Mouse (Mus musculus) thymus, adult 18-20 months (tissue): ENCODE results near the gene Iqgap2.

ENCODE experiments used
- DNase-seq, 2 experiments: peaks; one replicate each; pipeline ENCODE4 v3.0.0; 2022; ENCODE audit warnings: mixed read lengths in 2 of 2

The Iqgap2 gene

DNA sequence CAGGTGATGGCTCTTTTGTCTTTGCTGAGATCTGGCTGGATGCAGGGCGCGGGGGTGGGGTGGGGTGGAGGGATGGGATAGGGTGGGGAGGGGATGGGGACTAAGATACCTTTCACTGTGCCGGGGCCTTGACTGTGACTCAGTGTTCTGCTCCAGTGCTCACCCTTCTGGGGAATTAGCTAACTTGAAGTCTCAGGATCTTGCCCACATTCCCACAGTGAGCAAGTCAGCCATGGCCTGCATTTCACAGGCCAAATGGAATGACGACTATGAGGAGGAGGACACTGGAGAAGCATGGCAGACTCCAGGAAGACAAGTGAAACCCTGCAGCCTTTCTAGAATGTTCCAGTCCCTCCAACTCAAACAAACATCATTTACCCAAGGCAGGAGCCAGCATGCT lies 280.0 kb downstream of the Iqgap2 start:
- DNase-seq = no peak

DNA sequence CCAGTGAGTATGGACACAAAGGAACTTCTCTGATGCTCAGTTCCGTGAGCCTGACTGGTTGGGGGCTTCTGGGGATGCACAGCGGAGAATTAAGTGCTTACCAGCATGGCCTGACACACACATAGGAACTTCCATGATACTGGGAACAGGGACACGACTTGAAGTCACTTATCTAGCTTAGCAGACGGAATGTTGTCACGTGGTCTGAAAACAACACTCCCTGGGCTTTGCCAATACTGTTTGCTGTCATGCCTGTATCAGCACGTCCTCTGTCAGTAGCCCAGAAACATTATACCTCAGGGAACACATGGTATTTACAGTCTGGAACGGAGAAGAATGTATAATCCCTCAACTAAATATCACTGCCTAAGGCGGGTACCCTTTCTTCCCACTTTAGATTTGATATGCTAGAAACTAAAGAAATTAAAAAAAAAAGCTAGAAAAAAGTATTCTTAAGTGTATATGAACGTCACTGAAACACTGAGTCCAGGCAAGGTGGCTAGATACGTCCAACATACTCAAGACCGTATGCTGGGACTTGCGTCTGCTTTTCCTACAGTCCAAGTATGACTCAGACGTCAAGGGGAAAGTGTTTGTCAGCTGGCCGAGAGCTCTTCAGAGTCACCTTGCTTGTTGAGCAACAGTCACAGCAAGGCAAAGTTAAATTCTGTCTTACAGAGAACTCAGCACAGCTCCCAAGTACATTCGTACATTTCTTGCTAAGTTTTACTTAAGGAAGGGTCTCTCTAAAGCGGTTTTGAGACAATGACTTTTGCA lies 280.7 kb downstream of the Iqgap2 start:
- no peak for DNase-seq

DNA sequence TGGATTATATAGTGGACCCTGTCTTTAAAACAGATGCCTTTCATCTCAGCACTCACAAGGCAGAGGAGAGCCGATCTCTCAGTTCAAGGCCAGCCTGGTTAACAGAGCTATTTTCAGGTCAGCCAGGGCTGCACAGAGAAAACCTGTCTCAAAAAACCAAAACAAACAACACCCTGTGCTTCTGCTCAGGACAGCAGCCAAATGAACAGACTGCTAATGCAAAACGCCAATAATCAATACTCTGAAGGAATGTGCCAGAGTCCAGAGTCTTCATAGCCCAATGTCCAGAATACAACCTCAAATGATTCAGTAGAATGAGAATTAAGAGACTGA lies 282.7 kb downstream of the Iqgap2 start:
- no peak for DNase-seq

DNA sequence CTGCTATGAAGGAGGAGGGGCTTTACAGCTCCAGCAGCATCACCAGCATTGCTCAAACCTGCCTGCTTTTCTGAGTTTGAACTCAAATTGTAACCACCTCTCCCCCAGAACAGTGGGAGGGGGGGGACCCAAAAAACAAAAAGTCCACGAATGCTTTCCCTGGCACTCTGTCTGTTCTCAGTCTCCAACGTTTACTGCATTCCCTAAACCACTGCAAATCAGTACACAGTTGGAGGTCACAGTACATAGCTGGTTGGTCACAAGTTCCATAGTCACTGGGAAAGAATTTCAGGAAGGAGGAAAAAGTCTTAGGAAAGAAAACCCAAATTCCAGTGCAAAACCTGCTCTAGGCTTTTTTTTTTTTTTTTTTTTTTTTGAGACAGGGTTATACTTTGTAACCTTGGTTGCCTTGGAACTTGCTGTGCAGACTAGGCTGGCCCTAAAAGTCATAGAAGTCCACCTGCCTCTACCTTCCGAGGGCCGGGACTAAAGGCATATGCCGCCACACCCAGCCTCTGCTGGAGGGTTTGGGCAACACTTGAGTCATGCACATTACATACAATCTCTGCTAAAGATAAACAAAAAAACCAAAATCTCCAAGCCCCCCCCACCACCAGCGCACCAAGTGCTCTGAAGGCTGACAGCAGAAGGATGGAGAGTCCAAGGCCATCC lies 283.2 kb downstream of the Iqgap2 start:
- no peak for DNase-seq

DNA sequence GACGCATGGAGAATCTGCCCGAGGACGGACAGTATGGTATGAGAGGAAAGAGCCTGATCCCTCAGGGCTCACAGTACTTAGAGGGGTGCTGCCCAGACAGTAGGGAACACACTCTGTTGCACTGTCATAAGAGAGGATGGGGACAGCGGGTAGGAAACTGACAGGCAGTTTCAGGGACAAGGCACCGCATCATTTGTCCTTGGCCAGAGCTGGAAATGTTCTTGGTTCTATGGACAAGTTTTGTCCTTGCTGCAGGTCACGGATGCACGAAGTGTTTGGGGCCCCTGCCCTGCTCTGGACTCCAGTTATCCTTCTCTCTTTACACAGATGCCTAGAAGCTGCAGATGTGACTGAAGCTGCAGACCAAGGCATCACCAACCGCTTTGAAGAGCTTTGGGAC lies 284.7 kb downstream of the Iqgap2 start:
- DNase-seq = no peak

DNA sequence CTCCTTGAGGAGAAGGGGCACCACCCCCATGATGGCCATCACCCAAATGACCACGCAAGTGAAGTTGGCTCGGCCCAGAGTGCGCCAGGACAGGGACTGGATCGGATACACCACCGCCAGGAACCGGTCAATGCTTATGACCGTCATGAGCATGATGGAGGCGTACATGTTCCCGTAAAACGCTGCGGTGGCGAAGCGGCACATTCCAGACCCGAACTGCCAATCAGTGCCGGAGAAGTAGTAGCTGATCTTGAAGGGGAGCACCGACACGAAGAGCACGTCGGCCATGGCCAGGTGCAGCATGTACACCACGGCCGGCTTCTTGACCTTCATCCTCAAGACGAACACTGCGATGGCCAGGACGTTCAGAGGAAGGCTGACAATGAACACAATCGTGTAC lies 287.4 kb downstream of the Iqgap2 start:
- no peak for DNase-seq

DNA sequence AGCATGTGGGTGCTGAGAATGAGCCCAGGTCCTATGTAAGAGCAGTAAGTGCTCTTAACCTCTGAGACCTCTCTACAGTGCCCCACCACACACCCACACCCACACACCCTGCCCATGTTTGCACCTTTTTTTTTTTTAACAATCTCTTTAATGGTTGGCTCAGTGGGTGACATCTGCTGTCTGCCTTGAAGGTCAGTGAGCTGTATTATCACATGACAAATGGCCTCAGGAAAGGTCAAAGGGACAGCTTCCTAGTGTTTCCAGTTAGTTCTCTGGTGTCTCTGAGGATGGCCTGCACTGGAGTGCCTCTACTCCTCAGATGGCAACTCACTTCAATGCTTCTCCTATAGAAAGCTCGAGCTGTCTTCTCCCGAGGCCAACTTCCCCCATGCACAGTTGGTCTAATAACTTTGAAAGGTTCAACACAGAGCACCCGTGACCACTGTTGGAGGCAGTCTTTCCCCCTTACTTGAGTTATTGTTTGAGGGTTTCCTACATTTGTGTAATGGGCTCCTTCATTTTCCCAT lies 291.8 kb downstream of the Iqgap2 start:
- no peak for DNase-seq

DNA sequence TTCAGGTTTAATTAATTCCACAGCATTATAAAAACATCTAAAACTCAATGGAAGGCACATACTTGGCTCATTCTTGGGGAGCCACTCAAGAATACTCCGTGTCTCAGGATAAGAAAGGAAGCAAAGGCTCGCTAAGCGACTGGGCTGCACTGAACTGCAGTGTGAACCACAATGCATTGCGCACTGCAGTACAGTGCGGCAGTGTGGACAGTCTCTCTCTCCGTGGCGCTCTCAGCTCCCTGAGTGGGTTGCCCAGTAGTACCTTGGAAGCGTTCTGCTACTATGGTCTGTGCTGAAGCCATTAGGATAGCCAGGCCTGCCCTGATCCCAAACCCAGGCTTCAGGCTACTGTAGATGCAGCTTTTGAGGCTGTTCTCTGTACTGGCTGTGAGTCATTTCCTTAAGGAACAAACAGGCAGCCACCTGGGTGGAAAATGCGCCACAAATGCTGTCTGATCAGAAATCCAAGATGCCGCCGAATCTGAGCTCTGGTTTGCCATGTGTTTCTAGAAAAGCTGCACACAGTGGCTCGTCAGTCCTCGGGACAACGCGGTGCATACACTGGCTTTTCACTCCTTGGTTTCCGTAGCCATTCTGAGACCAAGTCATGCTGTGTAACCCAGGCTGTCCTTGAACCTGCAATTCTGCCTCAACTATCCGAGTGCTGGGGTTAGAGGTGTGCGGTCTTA lies 293.3 kb downstream of the Iqgap2 start:
- DNase-seq = no peak

DNA sequence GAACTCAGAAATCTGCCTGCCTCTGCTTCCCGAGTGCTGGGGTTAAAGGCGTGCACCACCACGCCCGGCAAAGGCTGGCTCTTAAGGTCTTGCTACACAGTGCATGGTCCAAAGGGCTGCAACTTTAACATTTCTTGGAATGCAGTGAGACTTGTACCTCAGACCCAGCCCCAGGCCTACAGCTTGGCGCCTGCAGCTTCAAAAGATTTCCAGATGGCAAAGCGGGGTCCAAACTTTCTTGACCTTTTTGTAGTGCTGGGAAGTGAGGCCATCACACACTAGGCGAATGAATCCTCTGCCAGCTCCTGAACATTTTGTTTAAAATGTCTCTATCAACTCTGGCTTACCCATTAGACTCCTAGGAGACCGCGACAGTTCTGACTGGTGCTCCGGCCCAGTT lies 294.1 kb downstream of the Iqgap2 start:
- DNase-seq = no peak

DNA sequence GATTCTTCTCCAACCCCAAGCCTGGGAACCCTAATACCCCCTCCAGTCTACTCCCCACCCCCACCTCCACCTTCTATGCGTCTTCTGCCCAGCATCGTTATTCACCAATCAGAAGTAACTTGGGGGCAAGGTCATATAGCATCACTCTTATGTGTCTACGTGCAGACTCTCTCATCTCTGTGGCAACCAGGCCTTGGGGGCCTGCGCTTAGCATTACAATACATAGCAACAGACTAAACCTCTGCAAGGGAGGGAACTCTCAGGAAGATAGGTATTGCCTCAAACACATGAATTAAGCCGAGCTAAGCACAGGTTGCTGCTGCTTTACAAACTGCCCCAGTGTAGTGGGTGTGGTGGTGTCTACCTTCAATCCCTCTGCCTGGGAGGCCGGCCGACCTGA lies 295.0 kb downstream of the Iqgap2 start:
- DNase-seq = no peak

DNA sequence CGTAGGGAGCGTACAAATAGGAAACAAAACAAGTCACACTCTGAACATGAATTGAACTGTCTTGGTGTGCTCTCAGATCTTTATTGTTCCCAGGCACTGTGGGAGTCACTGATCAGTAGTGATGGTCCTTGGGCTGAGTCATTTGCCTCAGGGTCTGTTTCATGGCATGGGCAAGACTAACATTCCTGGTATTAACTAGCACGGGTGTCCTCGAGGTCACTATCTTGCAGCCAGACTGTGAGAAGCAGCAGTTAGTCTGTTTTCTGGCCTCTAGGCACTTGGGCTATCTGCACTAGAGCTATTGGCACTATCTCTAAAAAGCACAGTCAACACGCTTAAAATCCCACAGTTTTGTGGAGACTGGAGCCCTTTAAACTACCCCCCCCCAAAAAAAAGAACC lies 295.8 kb downstream of the Iqgap2 start:
- no peak for DNase-seq

DNA sequence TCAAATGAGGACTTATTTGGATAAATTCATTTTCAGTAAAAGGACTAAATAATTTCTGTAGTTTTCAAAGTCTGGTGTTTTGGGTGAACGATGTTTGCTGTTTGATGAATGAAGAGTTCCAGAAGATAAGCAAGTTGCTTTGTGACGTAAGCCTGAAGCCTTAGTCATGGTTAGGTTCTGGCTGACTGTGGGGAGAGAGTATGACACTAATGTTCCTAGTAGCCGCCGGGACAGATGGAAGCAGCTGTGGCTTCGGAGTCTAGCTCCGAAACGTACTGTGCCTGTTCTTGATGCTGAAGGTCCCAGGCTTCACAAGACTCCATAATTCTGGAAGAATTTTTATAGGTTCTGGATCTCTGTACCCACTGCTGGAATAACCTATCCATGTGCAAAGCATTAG lies 296.3 kb downstream of the Iqgap2 start:
- no peak for DNase-seq

DNA sequence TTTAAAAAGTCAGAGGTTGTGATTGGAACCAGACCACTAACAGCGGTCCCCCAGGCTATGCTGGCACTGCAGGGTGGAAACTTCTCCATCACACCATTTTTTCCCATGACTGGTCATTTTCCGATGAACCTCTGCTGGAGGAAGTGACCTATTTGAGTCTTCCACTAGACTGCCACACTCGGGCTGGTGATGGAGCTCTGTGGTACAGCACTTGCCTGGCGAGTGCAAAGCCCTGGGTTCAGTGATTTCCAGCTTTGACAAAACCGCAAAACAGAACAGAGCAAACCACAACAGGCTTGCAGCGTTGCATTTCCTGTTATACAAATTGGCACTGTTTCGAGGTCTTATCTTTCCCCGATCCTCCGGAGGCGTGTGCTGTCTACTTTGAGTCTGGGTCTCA lies 298.9 kb downstream of the Iqgap2 start:
- DNase-seq = peak in 1 of 2 experiments; percentile 26

DNA sequence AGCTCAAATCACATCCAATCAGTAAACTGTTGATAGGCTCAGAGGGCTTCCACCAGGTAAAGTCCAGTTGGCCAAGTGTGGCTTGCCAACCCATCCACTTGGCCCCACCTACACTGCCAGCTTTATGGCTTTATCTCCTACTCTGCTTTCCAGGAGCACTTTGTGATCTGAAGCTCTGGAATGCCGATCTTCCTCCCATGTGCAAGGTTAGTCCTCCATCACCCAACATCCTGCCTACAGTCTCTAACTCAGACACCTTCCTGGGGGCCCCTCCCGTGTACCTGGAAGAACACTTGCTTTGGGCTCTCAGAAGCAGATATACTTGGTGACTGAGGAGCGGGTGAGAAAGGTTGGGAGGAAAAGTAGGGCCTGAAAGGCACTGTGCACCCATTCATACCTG lies 300.1 kb downstream of the Iqgap2 start:
- DNase-seq = no peak

DNA sequence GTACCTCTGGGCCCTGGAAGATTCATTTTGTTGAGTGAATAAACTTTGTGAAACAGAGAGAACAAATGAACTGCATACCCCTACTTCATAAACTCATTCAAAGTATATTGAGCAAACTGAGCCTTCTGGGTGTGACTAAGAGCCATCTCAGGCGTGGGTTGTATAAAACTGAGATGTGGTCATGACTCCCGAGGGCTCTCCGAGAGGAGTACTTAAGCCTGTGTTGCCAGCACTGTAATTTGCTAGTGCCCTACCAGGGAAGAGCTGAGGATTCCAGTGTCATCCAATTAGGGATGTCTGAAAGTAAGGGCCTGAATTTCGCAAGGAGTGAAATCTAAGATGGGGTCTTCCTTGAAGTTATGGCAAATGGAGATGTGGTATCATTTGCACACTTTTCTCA lies 304.1 kb downstream of the Iqgap2 start:
- no peak for DNase-seq

DNA sequence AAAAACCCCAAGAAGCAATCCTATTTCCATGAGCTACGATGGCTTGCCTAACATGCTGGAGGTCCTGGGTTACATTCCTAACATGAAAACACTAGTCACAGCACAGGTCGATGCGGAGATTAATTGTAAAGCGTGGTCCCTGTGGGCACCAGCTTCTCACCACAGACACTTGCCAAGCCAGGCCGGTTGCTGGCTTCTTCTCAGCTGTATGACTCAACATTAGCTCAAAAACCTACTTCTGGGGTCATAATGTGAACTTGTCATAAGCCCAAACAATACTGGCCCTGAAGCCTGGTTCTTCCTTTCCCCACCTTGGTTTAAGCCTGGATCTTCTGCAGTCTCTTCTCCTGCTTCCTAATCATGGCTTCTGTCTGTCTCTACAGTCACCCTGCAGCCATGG lies 306.8 kb downstream of the Iqgap2 start:
- no peak for DNase-seq

DNA sequence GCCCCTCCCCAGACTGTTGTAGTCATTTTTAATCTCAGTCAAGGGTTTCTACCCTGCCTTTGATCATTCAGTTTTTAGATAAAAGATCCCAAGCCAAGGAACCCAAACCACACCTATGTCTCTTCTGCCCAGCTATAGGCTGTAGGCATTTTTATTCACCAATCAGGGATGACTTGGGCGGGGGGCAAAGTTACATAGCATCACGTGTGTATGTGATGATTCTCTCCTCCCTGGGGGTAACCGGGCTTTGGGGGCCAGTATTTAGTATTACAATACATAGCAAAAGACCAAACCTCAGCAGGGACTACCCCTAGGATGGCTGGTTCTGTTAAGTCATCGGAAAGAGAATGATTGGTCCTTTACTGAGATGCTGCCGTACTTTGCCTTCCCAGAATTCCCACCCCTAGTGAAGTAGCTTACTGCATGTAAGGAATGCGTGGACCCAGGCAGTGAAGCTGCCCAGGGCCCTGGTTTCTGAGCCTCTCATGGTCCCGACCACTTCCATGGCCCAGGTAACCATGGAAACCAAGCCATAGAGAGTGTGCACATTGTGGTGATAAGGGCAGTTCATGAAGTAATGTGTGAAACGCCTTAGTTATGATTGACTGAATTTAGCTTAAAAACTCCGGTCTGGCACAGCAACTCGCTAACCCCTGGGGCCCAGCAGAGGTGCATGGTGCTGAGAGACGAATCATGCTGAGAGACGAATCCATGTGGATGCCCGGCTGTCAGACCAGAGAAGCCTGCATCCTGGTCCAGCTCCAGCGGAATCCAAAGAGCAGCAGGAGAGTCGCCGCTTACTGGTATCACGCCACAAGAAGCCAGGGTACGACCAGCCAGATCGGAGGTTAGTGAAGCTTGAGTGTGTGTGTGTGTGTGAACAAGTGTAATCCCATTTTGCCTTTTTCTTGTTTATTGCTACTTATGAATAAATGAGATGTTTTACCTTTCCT lies 308.2 kb downstream of the Iqgap2 start:
- no peak for DNase-seq

DNA sequence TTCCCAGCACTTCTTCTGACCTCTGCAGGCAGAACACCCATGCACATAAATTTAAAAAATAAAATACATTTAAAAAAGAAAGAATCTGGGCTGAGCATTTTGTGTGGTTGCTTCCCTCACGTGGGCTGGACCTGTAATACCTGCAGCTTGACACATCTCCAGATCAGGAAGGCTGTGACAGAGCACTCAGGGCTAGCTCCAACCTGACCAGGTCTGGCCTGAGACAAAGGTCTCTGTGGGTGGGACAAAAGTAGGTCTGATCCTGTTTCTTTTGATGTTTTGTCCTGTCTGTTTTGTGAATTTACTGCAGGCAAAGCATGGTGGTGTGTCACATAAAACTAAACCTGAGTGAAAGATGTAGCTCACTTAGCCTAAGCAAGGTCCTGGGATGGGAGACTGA lies 309.9 kb downstream of the Iqgap2 start:
- no peak for DNase-seq

DNA sequence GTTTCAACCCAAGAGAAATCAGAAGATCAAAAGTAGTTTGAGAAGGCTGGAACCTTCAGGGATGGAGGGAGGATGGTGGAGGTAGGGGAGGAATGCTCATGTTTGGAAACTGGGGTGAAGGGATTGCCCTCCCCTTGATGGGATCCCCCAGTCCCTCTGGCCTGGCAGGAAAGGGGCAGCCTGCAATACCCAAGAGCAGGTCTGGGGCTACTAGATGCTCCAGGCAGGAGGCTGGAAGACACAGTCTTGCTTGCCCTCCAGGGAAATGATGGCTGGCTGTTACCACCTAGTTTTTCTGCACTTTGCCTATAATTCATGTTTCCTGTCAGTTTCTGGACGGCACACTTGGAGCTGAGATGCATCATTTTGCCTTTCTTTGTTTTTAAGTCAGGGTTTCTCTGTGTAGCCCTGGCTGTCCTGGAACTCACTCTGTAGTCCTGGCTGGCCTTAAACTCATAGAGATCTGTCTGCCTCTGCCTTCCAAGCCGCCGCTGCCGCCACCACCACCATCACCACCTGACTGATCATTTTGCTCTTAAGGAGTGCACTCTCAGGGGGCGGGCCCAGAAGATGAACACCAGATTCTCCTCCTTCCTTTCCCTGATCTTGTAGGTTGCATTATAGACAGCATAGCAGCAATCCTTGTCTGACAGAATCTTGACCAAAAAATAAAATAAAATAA lies 313.6 kb downstream of the Iqgap2 start:
- no peak for DNase-seq
